Mouse (Mus musculus) G1E (cell line): ENCODE data around the gene Wnt16. TPM values are rescaled to one million over a fixed set of nuclear protein-coding genes. Genes with fewer than 3 reads are reported as not detected.

Experiments
- ATAC-seq: 2 replicates; pipeline ENCODE4 v1.8.0; 2016; ENCODE audit warnings: mild to moderate bottlenecking; ENCODE audit not compliant: insufficient number of reproducible peaks, poor library complexity, low FRiP score, severe bottlenecking; ENCODE audit errors: extremely low read depth
- DNase-seq: peaks from one replicate; pipeline ENCODE4 v3.0.0; 2012; ENCODE audit warnings: low spot score
- H3K27me3 ChIP-seq: 2 replicates; pipeline ENCODE4 v1.6.1; 2012; ENCODE audit warnings: mild to moderate bottlenecking, low read length, inconsistent platforms; ENCODE audit not compliant: insufficient read depth
- H3K36me3 ChIP-seq: replicated peaks from 2 replicates; pipeline ENCODE3; 2012; ENCODE audit warnings: mild to moderate bottlenecking, inconsistent platforms
- H3K4me1 ChIP-seq: 2 replicates; pipeline ENCODE4 v1.6.1; 2012; ENCODE audit warnings: low read depth, low read length, inconsistent platforms, mixed read lengths; ENCODE audit not compliant: insufficient read depth
- H3K4me3 ChIP-seq: 2 replicates; pipeline ENCODE4 v1.5.1; 2012; ENCODE audit warnings: low read depth, mild to moderate bottlenecking, inconsistent platforms, low read length, moderate library complexity, mixed read lengths
- H3K9me3 ChIP-seq: replicated peaks from 2 replicates; pipeline ENCODE4 v1.6.1; 2012; ENCODE audit warnings: inconsistent platforms
- CTCF ChIP-seq: IDR thresholded peaks from 2 replicates; pipeline ENCODE4 v1.5.1; 2012; ENCODE audit warnings: low read depth, low read length, inconsistent platforms, mixed read lengths
- GATA1 ChIP-seq: IDR thresholded peaks from 2 replicates; pipeline ENCODE4 v1.6.1; 2012; ENCODE audit warnings: borderline replicate concordance, low read length, inconsistent platforms, mixed read lengths
- GATA2 ChIP-seq: IDR thresholded peaks from 2 replicates; pipeline ENCODE4 v1.6.1; 2012; ENCODE audit warnings: low read depth, low read length, inconsistent platforms, borderline replicate concordance
- POLR2AphosphoS5 ChIP-seq: IDR thresholded peaks from 2 replicates; pipeline ENCODE4 v1.6.1; 2012; ENCODE audit warnings: low read depth, low read length, inconsistent platforms; ENCODE audit not compliant: insufficient replicate concordance
- TAL1 ChIP-seq: conservative IDR thresholded peaks from 2 replicates; pipeline ENCODE4 v1.6.1; 2012; ENCODE audit warnings: low read depth, low read length, inconsistent platforms, mixed read lengths
- polyA plus RNA-seq: library from polyadenylated mRNA; stranded (reverse); fragments of >175 nt; gene quantifications from 2 replicates; pipeline ENCODE4 v1.2.3, GENCODE M21; 2012
- total RNA-seq, 2 experiments: library from RNA; stranded (forward) in 1 of 2; stranded (reverse) in 1 of 2; fragments of 200-1000 nt in 1 of 2; fragments of >200 nt in 1 of 2; fragmentation: Nextera tagmentation in 1 of 2; gene quantifications; 2 replicates each; pipeline ENCODE4 v1.2.3; 2014 to 2017

Wnt16 gene
- total and polyA plus RNA-seq, 3 experiments: not detected

- TF ChIP-seq GATA1 (no peak), TAL1 (no peak), CTCF (no peak)
- Histone ChIP-seq H3K9me3 (no peaks in the 10 kb centered on the region), H3K36me3 (no peaks in the 10 kb centered on the region), H3K4me1 (no peaks in the 10 kb centered on the region), H3K27me3 (no peaks in the 10 kb centered on the region), H3K4me3 (no peak overlapping the region)
- ATAC-seq (no peak), DNase-seq (no peak)
These were observed 20.0 kb upstream of the Wnt16 start for GRCm38 (mm10) chr6:22267807-22268667.

GRCm38 (mm10) chr6:22268677-22269076 is 19.4 kb upstream of the Wnt16 start:
- H3K4me1 ChIP-seq: no peaks in the 10 kb centered on the region
- H3K9me3 ChIP-seq: no peaks in the 10 kb centered on the region
- H3K4me3 ChIP-seq: no peak overlapping the region
- no peaks in the 10 kb centered on the region for H3K36me3 ChIP-seq
- DNase-seq (no peak), ATAC-seq (no peak)
- no peaks in the 10 kb centered on the region for H3K27me3 ChIP-seq
- TF ChIP-seq CTCF (no peak), TAL1 (no peak), POLR2AphosphoS5 (no peak)

GRCm38 (mm10) chr6:22269840-22270521 is 18.0 kb upstream of the Wnt16 start:
- no peaks in the 10 kb centered on the region for H3K9me3 ChIP-seq
- no peak overlapping the region for H3K4me3 ChIP-seq
- H3K36me3 ChIP-seq: no peaks in the 10 kb centered on the region
- DNase-seq (no peak), ATAC-seq (no peak)
- TF ChIP-seq POLR2AphosphoS5: no peak
- no peak for TF ChIP-seq TAL1
- TF ChIP-seq GATA2: no peak
- TF ChIP-seq GATA1: no peak
- no peak for TF ChIP-seq CTCF
- H3K27me3 ChIP-seq: no peaks in the 10 kb centered on the region
- no peaks in the 10 kb centered on the region for H3K4me1 ChIP-seq

- TF ChIP-seq GATA1 (no peak), CTCF (no peak)
- no peak for DNase-seq
- Histone ChIP-seq H3K4me1 (no peaks in the 10 kb centered on the region), H3K36me3 (no peaks in the 10 kb centered on the region), H3K9me3 (no peaks in the 10 kb centered on the region), H3K4me3 (no peak overlapping the region), H3K27me3 (peaks cover 10% of the 10 kb centered on the region)
- ATAC-seq: no peak
These were observed 10.1 kb upstream of the Wnt16 start for GRCm38 (mm10) chr6:22277941-22278340.

- Histone ChIP-seq H3K27me3 (peaks cover 12% of the 10 kb centered on the region), H3K4me1 (no peaks in the 10 kb centered on the region), H3K36me3 (no peaks in the 10 kb centered on the region), H3K9me3 (no peaks in the 10 kb centered on the region), H3K4me3 (no peak overlapping the region)
- ATAC-seq (no peak), DNase-seq (no peak)
- TF ChIP-seq POLR2AphosphoS5 (no peak), TAL1 (no peak), GATA1 (no peak), CTCF (no peak), GATA2 (no peak)
These were observed 7.7 kb upstream of the Wnt16 start for GRCm38 (mm10) chr6:22280217-22280861.

GRCm38 (mm10) chr6:22282405-22282804 is 5.6 kb upstream of the Wnt16 start:
- H3K4me3 ChIP-seq: no peak overlapping the region
- ATAC-seq (no peak), DNase-seq (no peak)
- no peaks in the 10 kb centered on the region for H3K9me3 ChIP-seq
- H3K36me3 ChIP-seq: no peaks in the 10 kb centered on the region
- peaks cover 16% of the 10 kb centered on the region for H3K27me3 ChIP-seq
- TF ChIP-seq GATA1: no peak
- no peak for TF ChIP-seq POLR2AphosphoS5
- TF ChIP-seq TAL1: no peak
- TF ChIP-seq GATA2: no peak
- TF ChIP-seq CTCF: no peak
- H3K4me1 ChIP-seq: no peaks in the 10 kb centered on the region
